Mouse (Mus musculus): ENCODE measurements around the gene Cat.

Gene Cat

GRCm38 (mm10) chr2:103477456-103477855 is 7.5 kb downstream of the Cat start:
- DNase-seq (ENCODE audit: low read depth) = no peak

DNA sequence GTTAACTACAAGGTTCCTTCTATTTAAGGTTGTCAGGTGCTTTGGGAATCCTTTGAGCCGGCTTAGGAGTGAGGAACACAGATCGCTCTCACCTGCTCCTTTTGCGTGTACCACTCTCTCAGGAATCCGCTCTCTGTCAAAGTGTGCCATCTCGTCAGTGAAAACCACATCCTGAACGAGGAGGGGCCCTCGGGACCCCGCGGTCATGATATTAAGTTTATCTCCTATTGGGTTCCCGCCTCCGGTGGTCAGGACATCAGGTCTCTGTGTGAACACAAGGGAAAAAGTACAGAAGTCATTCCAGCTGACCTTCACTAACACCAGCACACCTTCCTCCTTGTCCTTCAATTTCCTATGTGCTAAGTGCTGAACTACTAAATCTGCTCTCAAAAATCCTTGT is 8.3 kb downstream of the Cat start:
- DNase-seq (ENCODE audit: low read depth) = no peak

DNA sequence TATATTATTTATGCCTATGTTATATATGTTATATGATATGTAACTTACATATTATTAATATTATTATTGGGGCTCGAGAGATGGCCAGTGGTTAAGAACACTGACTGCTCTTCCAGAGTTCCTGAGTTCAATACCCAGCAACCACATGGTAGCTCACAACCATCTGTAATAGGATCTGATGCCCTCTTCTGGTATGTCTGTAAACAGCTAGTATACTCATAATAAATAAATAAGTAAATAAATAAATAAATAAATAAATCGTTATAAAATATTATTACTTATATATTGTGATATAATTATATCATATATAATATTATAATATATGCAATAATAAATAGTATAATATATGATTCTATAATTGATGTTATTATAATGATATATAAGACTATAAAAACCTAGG is 8.8 kb downstream of the Cat start:
- DNase-seq (ENCODE audit: low read depth) = no peak

- DNase-seq (ENCODE audit: low read depth) = no peak
These were observed 11.6 kb downstream of the Cat start for GRCm38 (mm10) chr2:103473362-103473761.

GRCm38 (mm10) chr2:103466984-103467588 is 17.9 kb downstream of the Cat start:
- no peak for DNase-seq (ENCODE audit: low read depth)

- no peak for DNase-seq (ENCODE audit: low read depth)
These were observed 18.7 kb downstream of the Cat start for GRCm38 (mm10) chr2:103466272-103466671.

GRCm38 (mm10) chr2:103465429-103465828 is 19.5 kb downstream of the Cat start:
- no peak for DNase-seq (ENCODE audit: low read depth)

DNA sequence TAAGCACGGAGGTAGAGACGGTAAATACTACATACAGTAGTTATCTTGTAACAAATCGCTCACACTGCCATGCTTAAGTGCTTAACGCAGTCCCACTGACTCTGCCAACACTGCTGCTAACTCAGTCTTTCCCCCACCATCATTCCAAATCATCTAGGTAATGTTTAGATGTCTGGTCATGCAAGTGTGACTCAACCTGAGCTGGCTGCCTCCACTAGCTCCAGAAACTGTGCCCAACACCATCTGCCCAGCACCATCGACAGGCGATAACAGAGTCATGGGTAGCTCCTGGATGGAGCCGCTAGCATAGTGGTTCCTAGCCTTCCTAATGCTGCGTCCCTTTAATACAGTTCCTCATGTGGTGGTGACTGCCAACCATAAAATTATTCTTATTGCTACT is 20.4 kb downstream of the Cat start:
- no peak for DNase-seq (ENCODE audit: low read depth)

DNA sequence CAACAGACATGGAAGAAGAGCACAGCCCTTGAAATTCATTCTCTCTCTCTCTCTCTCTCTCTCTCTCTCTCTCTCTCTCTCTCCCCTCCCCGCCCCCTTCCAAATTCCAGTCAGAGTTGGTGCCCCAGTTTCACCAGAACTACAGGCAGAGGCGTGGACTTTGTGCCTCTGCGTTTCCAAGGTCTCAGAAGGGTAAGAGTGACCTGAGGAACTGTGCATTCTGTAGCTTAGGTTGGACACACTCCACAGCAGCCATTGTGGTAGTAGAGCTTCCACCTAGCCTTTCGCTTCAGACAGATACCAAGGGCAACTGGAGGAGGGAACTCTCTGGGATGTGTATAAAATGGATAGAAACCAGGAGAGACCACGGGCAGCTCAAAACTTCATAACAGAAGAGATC is 22.2 kb downstream of the Cat start:
- DNase-seq (ENCODE audit: low read depth) = no peak

GRCm38 (mm10) chr2:103461743-103462142 is 23.2 kb downstream of the Cat start:
- peak; percentile 21 for DNase-seq (ENCODE audit: low read depth)

- no peak for DNase-seq (ENCODE audit: low read depth)
These were observed 23.8 kb downstream of the Cat start for GRCm38 (mm10) chr2:103461210-103461609.

DNA sequence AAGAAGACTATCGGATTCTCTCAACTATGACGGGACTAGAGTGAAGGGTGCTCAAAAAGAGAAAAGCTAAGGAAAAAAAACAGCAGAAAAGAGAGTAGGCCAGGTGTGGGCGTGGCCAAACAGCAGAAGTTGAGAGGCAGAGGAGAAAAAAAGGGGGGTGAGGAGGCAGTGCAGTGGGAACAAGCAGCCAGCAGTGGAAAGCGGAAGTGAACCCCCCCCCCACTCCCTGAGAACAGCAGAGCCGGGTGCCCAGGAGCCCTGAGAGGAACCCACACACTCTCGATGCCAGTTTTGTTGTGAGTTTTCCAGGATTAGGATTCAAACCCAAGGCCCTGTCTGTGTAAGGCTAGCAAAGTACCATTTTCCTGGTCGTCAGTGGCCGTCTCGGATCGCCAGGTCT is 25.9 kb downstream of the Cat start:
- no peak for DNase-seq (ENCODE audit: low read depth)

- DNase-seq (ENCODE audit: low read depth) = no peak
These were observed 27.3 kb downstream of the Cat start for GRCm38 (mm10) chr2:103457628-103458027.

DNA sequence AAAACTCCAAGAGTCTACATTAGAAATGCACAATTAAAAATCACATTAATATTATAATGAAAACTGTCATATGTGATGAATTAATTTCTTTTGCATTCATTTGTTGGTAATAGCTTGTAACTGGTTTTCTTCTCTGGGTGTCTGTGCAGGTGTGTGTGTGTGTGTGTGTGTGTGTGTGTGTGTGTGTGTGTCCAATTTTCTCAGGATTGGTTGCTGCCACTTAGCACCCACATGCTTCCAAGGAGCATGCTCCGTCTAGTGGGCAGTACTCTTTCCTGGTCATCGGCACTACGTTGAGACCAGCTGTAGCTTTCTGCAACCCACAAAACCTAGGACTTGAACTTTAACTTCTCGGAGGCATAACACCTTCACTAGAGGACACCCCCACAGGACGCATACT is 27.9 kb downstream of the Cat start:
- no peak for DNase-seq (ENCODE audit: low read depth)

- peak; percentile 88 for DNase-seq (ENCODE audit: low read depth)
These were observed 28.3 kb downstream of the Cat start for GRCm38 (mm10) chr2:103456646-103457045.

- DNase-seq (ENCODE audit: low read depth) = no peak
These were observed 29.2 kb downstream of the Cat start for GRCm38 (mm10) chr2:103455748-103456147.

DNA sequence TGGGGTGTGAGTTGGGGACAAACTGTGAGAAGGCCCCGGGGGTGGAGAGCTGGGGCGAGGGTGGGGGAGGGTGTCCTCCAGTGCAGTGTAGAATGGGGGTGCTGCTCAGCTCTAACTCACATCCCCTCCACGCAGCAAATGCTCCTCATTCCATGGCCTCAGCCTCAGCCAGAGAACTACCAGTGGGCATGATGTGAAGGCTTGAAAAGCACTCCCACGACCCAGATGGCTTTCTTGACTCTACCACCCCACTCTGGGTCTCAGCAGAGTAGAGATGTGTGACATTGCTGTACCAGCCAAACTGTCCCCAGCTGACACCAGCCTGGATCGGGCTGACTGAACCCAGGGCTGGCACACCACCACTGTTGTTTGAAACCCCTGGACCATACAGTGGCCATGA is 32.4 kb downstream of the Cat start:
- DNase-seq (ENCODE audit: low read depth) = no peak

- no peak for DNase-seq (ENCODE audit: low read depth)
These were observed 34.7 kb downstream of the Cat start for GRCm38 (mm10) chr2:103450267-103450666.

GRCm38 (mm10) chr2:103449813-103450212 is 35.1 kb downstream of the Cat start:
- DNase-seq (ENCODE audit: low read depth) = no peak

GRCm38 (mm10) chr2:103448947-103449560 is 35.9 kb downstream of the Cat start:
- no peak for DNase-seq (ENCODE audit: low read depth)

- DNase-seq (ENCODE audit: low read depth) = no peak
These were observed 38.6 kb downstream of the Cat start for GRCm38 (mm10) chr2:103446326-103446725.

GRCm38 (mm10) chr2:103445776-103446175 is 39.2 kb downstream of the Cat start:
- DNase-seq (ENCODE audit: low read depth) = peak; percentile 74

- DNase-seq (ENCODE audit: low read depth) = peak; percentile 68
These were observed 45.2 kb downstream of the Cat start for GRCm38 (mm10) chr2:103439710-103440109.

- no peak for DNase-seq (ENCODE audit: low read depth)
These were observed 45.8 kb downstream of the Cat start for GRCm38 (mm10) chr2:103439071-103439622.

Data from induced T-regulatory cell, adult 2 months (primary cell).